Mouse (Mus musculus) intestine, embryonic 14.5 days (tissue): ENCODE results near the gene 9930104L06Rik. TPM values are rescaled to one million over a fixed set of nuclear protein-coding genes. Genes with fewer than 3 reads are reported as not detected.

Experiments used
- ATAC-seq: fragments of 200-750 bp; cut with Nextera tagmentation; replicated peaks from 2 replicates; pipeline ENCODE4 v1.8.0; 2017; ENCODE audit warnings: low read depth, moderate number of reproducible peaks, moderate TSS enrichment, moderate library complexity; ENCODE audit not compliant: low FRiP score, low TSS enrichment
- DNase-seq: peaks from one replicate; pipeline ENCODE4 v3.0.0-alpha.2; 2018; ENCODE audit warnings: low spot score
- H3K27ac ChIP-seq: fragments of 300-500 bp; sonication (generic); 2 replicates; pipeline ENCODE4 v1.5.1; 2014; ENCODE audit warnings: low read depth, mild to moderate bottlenecking, control low read depth
- H3K27me3 ChIP-seq: fragments of 300-500 bp; sonication (generic); replicated peaks from 2 replicates; pipeline ENCODE4 v1.6.1; 2014; ENCODE audit warnings: low read length, control low read depth; ENCODE audit not compliant: control insufficient read depth, insufficient read depth
- H3K36me3 ChIP-seq: fragments of 300-500 bp; sonication (generic); 2 replicates; pipeline ENCODE4 v1.6.1; 2014; ENCODE audit warnings: low read length, control low read depth; ENCODE audit not compliant: control insufficient read depth, insufficient read depth
- H3K4me1 ChIP-seq: fragments of 300-500 bp; sonication (generic); replicated peaks from 2 replicates; pipeline ENCODE4 v1.6.1; 2014; ENCODE audit warnings: low read length, control low read depth, mixed read lengths; ENCODE audit not compliant: control insufficient read depth, insufficient read depth
- H3K4me2 ChIP-seq: fragments of 300-500 bp; sonication (generic); 2 replicates; pipeline ENCODE4 v1.6.1; 2014; ENCODE audit warnings: low read length
- H3K4me3 ChIP-seq: fragments of 300-500 bp; sonication (generic); 2 replicates; pipeline ENCODE4 v1.5.1; 2014; ENCODE audit warnings: low read depth, low read length, control low read depth, mixed read lengths
- H3K9ac ChIP-seq: fragments of 300-500 bp; sonication (generic); 2 replicates; pipeline ENCODE4 v1.6.1; 2014; ENCODE audit warnings: mild to moderate bottlenecking, low read length
- H3K9me3 ChIP-seq: fragments of 300-500 bp; sonication (generic); 2 replicates; pipeline ENCODE4 v1.6.1; 2016; ENCODE audit warnings: low read length, control low read depth; ENCODE audit not compliant: control insufficient read depth
- WGBS: fragments of 180-500 bp; shearing (Covaris S2); extraction: QIAGEN DNeasy Blood & Tissue Kit; methylation state at CpG from one replicate; pipeline ENCODE4 v1.1.7; 2014; 5-methylcytosine and 5-hydroxymethylcytosine counted together
- polyA plus RNA-seq: library from polyadenylated mRNA; unstranded; fragments of >200 nt; fragmentation: Nextera tagmentation; extraction: Ambion mirVana; gene quantifications from 2 replicates; pipeline ENCODE4 v1.2.1, GENCODE M21; 2014

Gene 9930104L06Rik
- polyA plus RNA-seq, 1 experiment from 2014 or later, result 4.8 TPM

DNA sequence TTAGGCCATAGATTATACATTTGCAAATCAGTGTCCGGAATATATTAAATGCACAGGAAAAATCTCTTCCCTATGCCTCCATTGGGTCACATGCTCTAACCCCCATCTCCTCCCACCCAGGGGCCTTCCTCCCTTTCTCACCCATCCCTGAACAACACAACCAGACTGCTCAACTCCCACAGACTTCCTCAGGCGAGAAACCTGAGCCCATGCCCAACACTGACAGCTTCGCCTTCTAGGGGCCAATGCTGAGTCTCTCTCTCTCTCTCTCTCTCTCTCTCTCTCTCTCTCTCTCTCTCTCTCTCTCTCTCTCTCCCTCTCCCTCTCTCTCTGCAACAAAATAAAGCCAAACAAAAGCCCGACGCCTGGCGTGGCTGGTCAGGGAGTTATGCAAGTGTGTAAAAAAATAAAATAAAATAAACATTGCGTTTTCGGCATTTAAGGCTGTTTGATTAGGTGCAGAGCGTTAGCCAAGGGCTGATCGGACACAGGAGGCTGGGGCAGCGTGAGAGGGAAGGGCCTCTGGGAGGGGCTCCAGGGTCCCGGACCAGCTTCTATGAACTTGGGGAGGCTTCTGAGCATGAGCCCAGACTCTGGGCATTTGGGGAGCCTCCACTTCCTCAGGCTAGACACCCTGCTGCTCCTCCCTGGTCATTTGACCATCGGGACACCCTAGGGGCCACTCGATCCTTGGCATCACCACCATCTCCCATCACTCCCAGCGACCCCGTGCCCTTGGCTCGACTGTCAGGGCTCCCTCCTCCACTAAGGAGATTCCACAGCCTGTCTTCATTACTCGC lies 48.2 kb downstream of the 9930104L06Rik start:
- no peak overlapping the region for H3K27ac ChIP-seq
- H3K4me3 ChIP-seq, result 0 out of 2 replicates have a peak overlapping the region, but pooled peaks have one; percentile 11
- WGBS, result 7% methylated on average over 18 of the region's 18 CpGs
- ATAC-seq, result no peak
- H3K9ac ChIP-seq, result no peak overlapping the region
- H3K4me1 ChIP-seq, result peaks cover 32% of the 10 kb centered on the region
- peaks cover 74% of the 10 kb centered on the region for H3K27me3 ChIP-seq
- no peaks in the 10 kb centered on the region for H3K36me3 ChIP-seq
- no peaks in the 10 kb centered on the region for H3K9me3 ChIP-seq
- peak overlapping the region; percentile 68 for H3K4me2 ChIP-seq
- DNase-seq, result no peak

- WGBS, result under 1% methylated on average over 61 of the region's 62 CpGs
- Histone ChIP-seq H3K36me3 (no peaks in the 10 kb centered on the region), H3K27ac (no peak within 1 kb of the TSS), H3K4me3 (peak within 1 kb of the TSS; percentile 40), H3K9me3 (no peaks in the 10 kb centered on the region), H3K4me2 (peak within 1 kb of the TSS; percentile 68), H3K27me3 (peaks cover 78% of the 10 kb centered on the region), H3K9ac (peak within 1 kb of the TSS; percentile 25; the same call in 1 of the 2 replicates), H3K4me1 (peaks cover 36% of the 10 kb centered on the region)
- peak; percentile 43; the same call in 1 of the 2 replicates for ATAC-seq
- no peak for DNase-seq
Observed at GRCm38 (mm10) chr4:124985671-124986602, 49.1 kb downstream of the 9930104L06Rik start, which contains the start of gene Rspo1. Gene Rspo1 (plus strand): TSS chr4:124986430.

DNA sequence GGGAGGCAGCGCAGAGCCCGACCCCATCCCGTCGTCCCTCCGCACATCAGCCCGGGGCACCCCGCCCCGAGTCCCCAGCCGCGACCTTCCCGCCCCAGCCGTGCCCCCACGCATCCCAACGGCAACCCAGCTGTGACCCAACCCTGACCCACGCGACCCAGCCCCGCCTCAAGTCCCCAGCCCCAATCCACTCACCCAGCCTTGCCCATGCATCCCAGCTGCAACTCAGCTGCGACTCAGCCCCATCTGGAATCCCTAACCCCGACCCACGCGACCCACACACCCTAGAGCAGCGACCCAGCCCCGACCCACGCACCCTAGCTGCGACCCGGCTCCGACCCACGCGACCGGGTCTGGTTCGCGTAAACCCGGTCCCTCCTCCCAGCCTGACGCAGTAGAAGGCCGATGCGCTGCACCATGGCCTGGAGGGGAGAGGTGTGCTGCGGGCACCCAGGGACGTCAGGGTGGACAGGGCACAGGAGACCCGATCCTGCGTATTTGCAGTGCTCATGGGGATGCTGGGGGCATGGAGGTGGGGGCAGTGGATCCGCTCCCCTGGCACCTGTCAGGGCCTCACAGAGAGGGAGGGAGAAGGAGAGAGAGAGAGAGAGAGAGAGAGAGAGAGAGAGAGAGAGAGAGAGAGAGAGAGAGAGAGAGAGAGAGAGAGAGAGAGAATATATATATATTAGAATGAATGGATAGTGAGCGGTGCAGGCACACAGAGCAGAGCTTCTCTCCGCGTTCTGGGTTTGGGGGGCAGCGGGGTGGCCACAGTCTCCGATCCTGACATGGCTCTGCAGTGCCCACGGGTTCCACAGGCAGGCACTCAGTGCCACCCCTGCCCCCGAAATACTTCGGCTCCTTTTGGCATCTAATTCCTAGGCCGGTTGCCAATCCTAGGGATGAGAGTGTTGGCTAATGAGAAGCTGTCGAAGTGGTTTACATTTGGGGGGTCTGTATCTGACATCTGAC lies 50.2 kb downstream of the 9930104L06Rik start:
- whole genome bisulfite sequencing, result 2% methylated on average over 51 of the region's 51 CpGs
- Histone ChIP-seq H3K9me3 (no peaks in the 10 kb centered on the region), H3K4me2 (peak overlapping the region; percentile 68), H3K27me3 (peaks cover 70% of the 10 kb centered on the region), H3K36me3 (no peaks in the 10 kb centered on the region), H3K4me3 (peak overlapping the region; percentile 40), H3K27ac (no peak overlapping the region), H3K9ac (peak overlapping the region; percentile 25; the same call in 1 of the 2 replicates), H3K4me1 (peaks cover 39% of the 10 kb centered on the region)
- ATAC-seq (no peak), DNase-seq (peak; percentile 62)

DNA sequence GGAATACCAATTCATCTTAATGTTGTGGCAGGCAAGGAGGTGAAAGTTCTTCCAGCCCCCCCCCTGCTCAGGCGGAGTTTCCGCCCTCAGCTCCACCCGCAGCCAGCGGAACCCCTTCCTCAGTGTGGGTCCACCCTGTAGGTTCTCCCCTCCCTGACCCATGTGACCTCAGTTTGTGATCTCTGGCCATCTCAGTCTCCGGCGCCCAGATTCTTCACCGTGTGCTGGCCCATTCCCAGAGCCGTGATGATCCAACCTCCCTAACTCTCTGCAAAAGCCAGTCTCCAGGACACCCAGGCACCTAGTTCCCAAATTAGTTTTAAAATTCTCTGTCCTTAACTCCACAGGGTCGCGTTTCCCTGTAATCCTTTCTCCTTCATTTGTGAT lies 50.9 kb downstream of the 9930104L06Rik start:
- Histone ChIP-seq H3K27me3 (peaks cover 70% of the 10 kb centered on the region), H3K9me3 (no peaks in the 10 kb centered on the region), H3K27ac (no peak overlapping the region), H3K4me3 (0 out of 2 replicates have a peak overlapping the region, but pooled peaks have one; percentile 2), H3K36me3 (no peaks in the 10 kb centered on the region), H3K9ac (no peak overlapping the region), H3K4me1 (peaks cover 39% of the 10 kb centered on the region), H3K4me2 (peak overlapping the region; percentile 25; the same call in 1 of the 2 replicates)
- 7% methylated on average over 10 of the region's 10 CpGs for WGBS
- ATAC-seq (no peak), DNase-seq (no peak)

DNA sequence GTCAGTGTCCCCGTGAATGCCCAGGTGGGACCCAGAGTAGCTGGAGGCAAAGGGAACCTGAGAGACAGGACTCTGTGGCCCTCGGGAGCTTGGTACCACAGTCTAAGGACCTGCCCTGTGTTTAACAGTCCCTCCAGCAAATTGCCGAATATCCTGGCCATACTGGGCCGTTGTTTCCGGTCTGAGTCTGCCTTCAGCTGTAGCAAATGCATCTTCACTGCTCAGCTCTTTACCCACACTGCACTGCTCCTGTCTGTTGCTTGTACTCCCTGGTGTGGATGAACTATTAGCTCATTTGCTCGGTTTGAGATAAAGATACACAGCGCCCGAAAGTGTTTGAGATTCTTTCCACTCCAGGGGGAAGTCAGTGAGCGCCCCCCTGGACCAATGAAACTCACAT lies 51.5 kb downstream of the 9930104L06Rik start:
- Histone ChIP-seq H3K4me2 (peak overlapping the region; percentile 25), H3K4me3 (no peak overlapping the region), H3K4me1 (peaks cover 39% of the 10 kb centered on the region), H3K9me3 (no peaks in the 10 kb centered on the region), H3K36me3 (no peaks in the 10 kb centered on the region), H3K27me3 (peaks cover 64% of the 10 kb centered on the region), H3K9ac (no peak overlapping the region), H3K27ac (no peak overlapping the region; the same call in 1 of the 2 replicates)
- peak; percentile 67 for DNase-seq
- ATAC-seq, result no peak
- WGBS, result 14% methylated on average over 9 of the region's 9 CpGs

DNA sequence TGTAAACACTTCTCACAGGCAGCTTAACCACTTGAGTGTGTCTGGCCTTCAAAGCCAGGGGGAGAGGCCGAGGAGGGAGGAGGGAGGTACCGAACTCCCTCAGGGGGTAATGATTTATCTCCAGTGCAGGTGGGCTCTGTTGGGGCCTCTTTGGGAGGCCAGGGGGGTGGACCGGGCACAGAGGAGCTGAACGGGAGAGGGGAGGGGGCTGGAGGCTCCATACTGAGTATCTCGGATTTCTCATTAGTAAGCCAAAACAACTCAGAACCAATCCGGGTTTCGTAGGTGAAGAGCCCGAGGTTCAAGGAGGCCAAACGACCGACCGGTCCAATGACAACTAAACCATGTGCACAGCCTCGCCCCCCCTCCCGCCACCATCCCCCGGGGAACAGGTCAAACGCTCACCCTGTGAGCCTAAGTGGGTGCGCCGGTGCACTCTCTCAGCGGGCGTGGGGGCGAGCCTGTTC lies 53.0 kb downstream of the 9930104L06Rik start:
- Histone ChIP-seq H3K9me3 (no peaks in the 10 kb centered on the region), H3K4me3 (no peak overlapping the region), H3K27ac (no peak overlapping the region), H3K4me2 (peak overlapping the region; percentile 17), H3K27me3 (peaks cover 50% of the 10 kb centered on the region), H3K9ac (no peak overlapping the region), H3K36me3 (no peaks in the 10 kb centered on the region), H3K4me1 (peaks cover 39% of the 10 kb centered on the region)
- 3% methylated on average over 20 of the region's 20 CpGs for WGBS
- ATAC-seq (peak; percentile 65), DNase-seq (peak; percentile 72)

DNA sequence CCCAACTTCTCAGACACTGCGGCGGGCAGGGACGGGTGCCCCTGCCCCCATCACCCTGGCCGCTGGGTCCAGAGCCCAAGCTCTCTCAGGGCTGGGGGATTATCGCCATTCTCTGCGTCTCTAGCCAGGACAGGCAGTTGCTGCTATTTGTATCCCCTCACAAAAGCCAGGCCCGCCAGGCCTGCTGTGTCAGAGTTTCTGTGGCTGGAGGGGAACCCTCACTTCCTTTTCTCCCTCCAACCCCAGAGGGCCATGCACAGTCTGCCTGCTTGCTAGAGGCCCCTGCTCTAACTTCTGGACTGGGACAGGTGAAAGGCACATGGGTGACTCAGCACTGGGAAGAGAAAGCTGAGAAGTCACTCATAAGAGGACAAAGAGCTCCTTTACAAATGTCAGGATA lies 53.5 kb downstream of the 9930104L06Rik start:
- H3K9ac ChIP-seq, result no peak overlapping the region

More for the DNA sequence above, 53.5 kb downstream of the 9930104L06Rik start:
- WGBS, result 10% methylated on average over 7 of the region's 7 CpGs
- Histone ChIP-seq H3K4me3 (no peak overlapping the region), H3K27me3 (peaks cover 45% of the 10 kb centered on the region), H3K36me3 (no peaks in the 10 kb centered on the region), H3K27ac (no peak overlapping the region), H3K4me2 (peak overlapping the region; percentile 17), H3K9me3 (no peaks in the 10 kb centered on the region), H3K4me1 (peaks cover 37% of the 10 kb centered on the region)
- DNase-seq (no peak), ATAC-seq (no peak)
